Mouse (Mus musculus) erythroblast, embryonic 14.5 days (primary cell): Measurements from ENCODE around the gene Opn4.

Source experiments
- GATA1 ChIP-seq: IDR thresholded peaks from 2 replicates; pipeline ENCODE4 v1.6.1; 2012; ENCODE audit warnings: low read length, inconsistent platforms, mixed read lengths
- TAL1 ChIP-seq: IDR thresholded peaks from 3 replicates; pipeline ENCODE4 v1.6.1; 2012; ENCODE audit warnings: low read length, inconsistent platforms, mixed read lengths

GRCm38 (mm10) chr14:34626824-34627223 lies 26.9 kb upstream of the Opn4 start:
- no peak for TF ChIP-seq TAL1
- no peak for TF ChIP-seq GATA1
